Mouse (Mus musculus) midbrain, embryonic 13.5 days (tissue): ENCODE data around the gene Elmo1. TPM values are rescaled to one million over a fixed set of nuclear protein-coding genes. Genes with fewer than 3 reads are reported as not detected.

ENCODE experiments used
- ATAC-seq: fragments of 200-750 bp; cut with Nextera tagmentation; 2 replicates; pipeline ENCODE4 v1.8.0; 2017; ENCODE audit warnings: mild to moderate bottlenecking, moderate TSS enrichment, moderate library complexity
- H3K27ac ChIP-seq: fragments of 300-500 bp; sonication (generic); 2 replicates; pipeline ENCODE4 v1.5.1; 2015; ENCODE audit warnings: inconsistent platforms, mild to moderate bottlenecking, moderate library complexity
- H3K27me3 ChIP-seq: fragments of 300-500 bp; sonication (generic); 2 replicates; pipeline ENCODE4 v1.6.1; 2015; ENCODE audit warnings: mild to moderate bottlenecking, inconsistent platforms
- H3K36me3 ChIP-seq: fragments of 300-500 bp; sonication (generic); 2 replicates; pipeline ENCODE4 v1.6.1; 2015; ENCODE audit warnings: mild to moderate bottlenecking, inconsistent platforms
- H3K4me1 ChIP-seq: fragments of 300-500 bp; sonication (generic); replicated peaks from 2 replicates; pipeline ENCODE4 v1.6.1; 2015; ENCODE audit warnings: inconsistent platforms
- H3K4me2 ChIP-seq: fragments of 300-500 bp; sonication (generic); replicated peaks from 2 replicates; pipeline ENCODE4 v1.6.1; 2015; ENCODE audit warnings: moderate library complexity, mild to moderate bottlenecking, inconsistent platforms
- H3K4me3 ChIP-seq: fragments of 300-500 bp; sonication (generic); replicated peaks from 2 replicates; pipeline ENCODE4 v1.5.1; 2015; ENCODE audit warnings: mild to moderate bottlenecking, inconsistent platforms
- H3K9ac ChIP-seq: fragments of 300-500 bp; sonication (generic); replicated peaks from 2 replicates; pipeline ENCODE4 v1.6.1; 2015; ENCODE audit warnings: mild to moderate bottlenecking, inconsistent platforms
- H3K9me3 ChIP-seq: fragments of 300-500 bp; sonication (generic); 2 replicates; pipeline ENCODE4 v1.6.1; 2016; ENCODE audit warnings: mild to moderate bottlenecking, inconsistent platforms
- WGBS: fragments of 180-500 bp; shearing (Covaris S2); methylation state at CpG from one replicate; pipeline ENCODE4 v1.1.7; 2015; 5-methylcytosine and 5-hydroxymethylcytosine counted together
- polyA plus RNA-seq: library from polyadenylated mRNA; unstranded; fragments of >200 nt; fragmentation: Nextera tagmentation; extraction: Ambion mirVana; gene quantifications from 2 replicates; pipeline ENCODE4 v1.2.1, GENCODE M21; 2015

Elmo1 gene
- polyA plus RNA-seq, 1 experiment from 2014 or later = 36.5 TPM

DNA sequence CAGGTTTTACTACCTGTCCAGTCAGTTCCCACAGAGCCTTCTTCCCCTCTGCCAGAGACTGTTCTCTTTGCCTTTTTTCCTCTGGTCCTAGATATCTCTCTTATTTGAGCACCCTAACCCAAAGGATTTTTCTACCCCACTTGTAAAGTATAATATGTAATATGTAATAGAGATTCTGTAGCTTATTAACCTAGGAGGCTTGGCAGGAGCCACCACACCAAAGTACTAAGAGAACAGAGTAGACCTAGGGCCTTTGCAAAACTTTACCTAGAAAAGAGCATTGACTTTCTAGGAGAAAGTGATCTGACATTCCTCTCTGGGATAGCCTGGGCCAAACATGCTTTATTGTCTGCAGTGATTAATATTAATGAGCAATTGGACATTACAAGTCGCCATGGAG lies 433.3 kb downstream of the Elmo1 start:
- Histone ChIP-seq H3K4me1 (peaks cover 16% of the 10 kb centered on the region; the same call in 1 of the 2 replicates), H3K9me3 (no peaks in the 10 kb centered on the region), H3K4me3 (no peak overlapping the region), H3K9ac (no peak overlapping the region), H3K27ac (no peak overlapping the region), H3K36me3 (no peaks in the 10 kb centered on the region), H3K4me2 (no peak overlapping the region), H3K27me3 (no peaks in the 10 kb centered on the region)
- ATAC-seq = no peak
- WGBS = 66% methylated on average over 1 of the region's 1 CpGs

DNA sequence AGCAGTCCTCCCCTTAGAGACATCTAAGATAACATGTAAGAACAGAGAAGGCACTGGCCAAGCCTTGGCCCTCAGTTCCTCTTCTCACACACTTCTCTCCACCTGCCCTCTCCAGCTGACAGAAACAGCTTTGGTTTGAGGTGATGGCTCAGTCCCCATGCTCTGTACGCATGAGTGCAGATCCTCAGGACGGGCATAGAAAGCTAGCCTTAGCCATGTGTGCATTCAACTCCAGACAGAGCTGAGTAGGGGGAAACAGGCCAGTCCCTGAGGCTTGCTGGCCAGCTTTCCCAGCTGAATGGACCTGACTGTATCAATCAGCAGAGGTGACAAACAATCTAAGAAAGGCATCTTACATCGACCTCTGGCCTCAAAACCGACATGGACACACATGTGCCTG lies 435.4 kb downstream of the Elmo1 start:
- H3K4me2 ChIP-seq = no peak overlapping the region
- H3K4me3 ChIP-seq = no peak overlapping the region
- peaks cover 16% of the 10 kb centered on the region; the same call in 1 of the 2 replicates for H3K4me1 ChIP-seq
- WGBS = 77% methylated on average over 4 of the region's 4 CpGs
- no peak overlapping the region for H3K27ac ChIP-seq
- H3K9me3 ChIP-seq = no peaks in the 10 kb centered on the region
- no peaks in the 10 kb centered on the region for H3K36me3 ChIP-seq
- H3K27me3 ChIP-seq = no peaks in the 10 kb centered on the region
- no peak overlapping the region for H3K9ac ChIP-seq
- ATAC-seq = 0 out of 2 replicates have a peak, but pooled peaks have one; percentile 13

DNA sequence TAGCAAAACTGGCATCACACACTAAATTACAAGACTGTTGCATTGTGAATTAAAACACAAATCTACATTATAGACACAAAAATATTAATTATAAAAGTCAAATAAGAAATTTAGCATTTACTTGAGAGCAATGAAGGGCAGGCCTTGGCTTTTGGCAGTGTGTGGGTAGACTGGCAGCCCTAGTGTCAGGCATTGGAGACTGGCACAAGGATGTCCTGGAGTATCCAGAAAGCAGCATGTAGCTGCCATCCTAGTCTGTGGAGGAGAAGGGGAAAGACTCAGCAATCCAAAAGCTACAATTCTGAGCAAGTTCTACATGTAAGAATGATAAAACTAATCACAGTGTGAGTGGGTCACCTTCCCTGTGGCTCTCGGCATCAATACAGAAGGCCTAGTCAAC lies 446.7 kb downstream of the Elmo1 start:
- H3K9me3 ChIP-seq = no peaks in the 10 kb centered on the region
- no peak overlapping the region for H3K4me2 ChIP-seq
- ATAC-seq = no peak
- no peak overlapping the region for H3K27ac ChIP-seq
- WGBS = 96% methylated on average over 1 of the region's 1 CpGs
- no peaks in the 10 kb centered on the region for H3K27me3 ChIP-seq
- H3K4me3 ChIP-seq = no peak overlapping the region
- H3K36me3 ChIP-seq = no peaks in the 10 kb centered on the region
- no peak overlapping the region for H3K9ac ChIP-seq
- H3K4me1 ChIP-seq = peaks cover 9% of the 10 kb centered on the region; the same call in 1 of the 2 replicates

DNA sequence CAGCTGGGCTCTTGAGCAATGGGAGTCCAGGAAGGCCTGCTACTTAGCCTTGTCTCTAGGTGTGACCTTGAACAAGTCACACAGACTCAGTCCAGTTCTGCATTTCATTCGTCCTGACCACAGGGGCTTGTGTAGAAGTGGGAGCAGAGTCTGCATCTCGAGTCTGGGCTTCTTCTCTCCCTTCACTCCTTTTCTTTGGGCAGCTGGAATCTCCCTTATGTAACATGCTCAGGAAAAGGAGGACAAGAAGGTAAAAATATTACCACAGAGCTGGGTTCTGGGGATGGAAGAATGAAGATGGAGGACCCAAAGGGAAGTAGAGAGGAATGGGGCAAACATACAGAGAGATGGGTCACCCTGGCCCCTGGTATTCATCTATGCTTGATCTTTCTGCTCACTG lies 447.1 kb downstream of the Elmo1 start:
- Histone ChIP-seq H3K9me3 (no peaks in the 10 kb centered on the region), H3K36me3 (no peaks in the 10 kb centered on the region), H3K4me2 (no peak overlapping the region), H3K27me3 (no peaks in the 10 kb centered on the region), H3K4me1 (peaks cover 9% of the 10 kb centered on the region; the same call in 1 of the 2 replicates), H3K27ac (no peak overlapping the region), H3K4me3 (no peak overlapping the region), H3K9ac (no peak overlapping the region)
- WGBS = 89% methylated on average over 2 of the region's 2 CpGs
- ATAC-seq = 0 out of 2 replicates have a peak, but pooled peaks have one; percentile 14

DNA sequence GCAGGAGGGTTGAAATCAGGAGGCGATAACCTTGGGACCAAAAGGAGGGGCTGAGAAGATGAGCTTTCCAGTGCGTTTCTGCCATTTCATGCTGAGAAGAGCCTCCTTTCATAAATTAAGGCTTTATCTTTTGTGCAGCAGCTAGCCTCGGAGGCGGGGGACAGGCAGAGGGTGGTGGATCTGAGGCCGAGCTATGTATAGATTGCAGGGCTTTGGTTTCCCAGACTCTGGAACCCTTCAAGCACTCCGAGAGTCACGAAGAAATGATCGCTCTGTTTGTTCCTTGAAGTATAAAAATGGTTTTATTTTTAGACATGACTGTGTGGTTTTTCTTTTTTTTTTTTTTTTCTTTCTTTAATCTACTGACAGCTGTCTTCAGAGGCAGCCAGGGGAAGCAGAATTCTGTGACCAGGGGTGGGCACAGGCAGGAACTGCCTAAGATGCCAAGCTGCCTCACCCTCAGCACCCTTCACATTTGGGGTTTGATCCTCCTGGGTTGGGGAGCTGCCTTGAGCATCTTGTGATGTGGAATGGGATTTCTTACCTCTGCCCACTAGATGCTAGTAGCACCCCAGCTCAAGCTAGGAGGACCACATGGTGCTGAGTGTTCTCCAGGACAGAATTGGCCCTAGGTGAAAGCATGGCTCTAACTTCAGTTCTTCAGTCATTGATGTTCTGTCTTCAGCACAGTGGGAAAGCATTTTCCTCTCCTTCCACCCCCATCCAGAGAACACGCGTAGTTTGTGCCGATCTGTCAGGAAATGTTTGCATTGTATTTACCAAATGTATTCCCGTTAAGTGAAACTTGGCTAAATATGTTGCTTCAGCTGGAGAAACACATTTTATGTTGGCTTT lies 448.0 kb downstream of the Elmo1 start:
- Histone ChIP-seq H3K9ac (no peak overlapping the region), H3K4me3 (no peak overlapping the region), H3K27me3 (no peaks in the 10 kb centered on the region), H3K27ac (peak overlapping the region; percentile 41), H3K4me2 (no peak overlapping the region), H3K4me1 (peaks cover 9% of the 10 kb centered on the region; the same call in 1 of the 2 replicates), H3K9me3 (no peaks in the 10 kb centered on the region), H3K36me3 (no peaks in the 10 kb centered on the region)
- 67% methylated on average over 12 of the region's 12 CpGs for WGBS
- ATAC-seq = peak; percentile 66; the same call in 1 of the 2 replicates

DNA sequence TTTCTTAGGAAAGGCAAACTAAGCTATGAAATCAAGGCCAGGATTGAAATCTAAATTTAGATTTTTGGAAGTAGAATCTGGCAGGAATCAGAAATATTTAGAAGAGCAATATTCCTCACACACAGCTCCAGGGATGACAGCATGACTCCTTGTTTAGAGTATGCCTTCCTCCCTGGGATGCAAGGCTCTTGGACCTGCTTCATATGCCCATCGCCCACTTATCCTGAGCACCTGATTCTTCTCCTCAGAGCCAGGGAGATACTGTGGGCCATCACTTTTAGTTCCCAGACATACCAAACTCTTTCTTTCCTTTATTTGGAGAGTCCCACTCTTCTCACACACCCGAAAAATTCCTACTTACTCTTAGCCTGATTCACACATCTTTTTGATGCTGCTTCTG lies 449.2 kb downstream of the Elmo1 start:
- Histone ChIP-seq H3K27ac (no peak overlapping the region), H3K36me3 (no peaks in the 10 kb centered on the region), H3K4me2 (no peak overlapping the region), H3K4me3 (no peak overlapping the region), H3K4me1 (peaks cover 9% of the 10 kb centered on the region; the same call in 1 of the 2 replicates), H3K9ac (no peak overlapping the region), H3K9me3 (no peaks in the 10 kb centered on the region), H3K27me3 (no peaks in the 10 kb centered on the region)
- no peak for ATAC-seq
- WGBS = 90% methylated on average over 2 of the region's 2 CpGs

DNA sequence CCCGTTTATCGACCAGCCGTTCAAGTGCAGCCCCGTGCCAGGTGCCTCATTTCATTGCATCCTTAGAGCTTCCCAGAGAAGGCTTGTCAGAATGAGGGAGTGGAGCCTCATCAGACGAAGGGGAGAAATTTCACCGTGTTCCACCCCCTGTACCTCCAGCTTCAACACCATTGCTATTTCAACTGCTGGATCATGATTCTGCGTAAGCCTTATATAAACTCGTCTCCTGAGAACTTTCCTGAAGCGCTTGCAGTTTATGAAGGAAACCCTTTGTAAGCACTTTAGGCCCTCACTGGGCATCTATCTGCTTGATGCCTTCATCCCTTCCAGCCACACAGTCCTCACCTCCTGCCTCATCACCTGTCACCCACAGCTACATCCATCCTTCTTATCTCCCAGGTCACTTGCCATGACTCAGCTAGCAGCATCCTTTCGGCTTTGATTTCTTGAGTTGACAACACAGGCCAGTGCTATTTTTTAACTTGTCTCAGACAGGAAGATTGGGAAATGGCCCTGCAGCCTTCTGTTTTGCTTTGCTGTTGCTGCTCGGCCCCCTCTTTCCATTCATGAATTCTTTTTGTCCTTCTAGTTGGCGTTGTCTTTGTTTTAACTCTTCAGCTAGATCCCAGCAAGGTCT lies 456.3 kb downstream of the Elmo1 start:
- H3K4me1 ChIP-seq = 0 out of 2 replicates have a peak, but pooled peaks cover 3% of the 10 kb centered on the region
- no peak overlapping the region for H3K4me2 ChIP-seq
- no peak for ATAC-seq
- H3K27ac ChIP-seq = no peak overlapping the region
- H3K36me3 ChIP-seq = no peaks in the 10 kb centered on the region
- no peaks in the 10 kb centered on the region for H3K9me3 ChIP-seq
- H3K9ac ChIP-seq = no peak overlapping the region
- no peaks in the 10 kb centered on the region for H3K27me3 ChIP-seq
- H3K4me3 ChIP-seq = no peak overlapping the region
- 88% methylated on average over 12 of the region's 12 CpGs for WGBS

DNA sequence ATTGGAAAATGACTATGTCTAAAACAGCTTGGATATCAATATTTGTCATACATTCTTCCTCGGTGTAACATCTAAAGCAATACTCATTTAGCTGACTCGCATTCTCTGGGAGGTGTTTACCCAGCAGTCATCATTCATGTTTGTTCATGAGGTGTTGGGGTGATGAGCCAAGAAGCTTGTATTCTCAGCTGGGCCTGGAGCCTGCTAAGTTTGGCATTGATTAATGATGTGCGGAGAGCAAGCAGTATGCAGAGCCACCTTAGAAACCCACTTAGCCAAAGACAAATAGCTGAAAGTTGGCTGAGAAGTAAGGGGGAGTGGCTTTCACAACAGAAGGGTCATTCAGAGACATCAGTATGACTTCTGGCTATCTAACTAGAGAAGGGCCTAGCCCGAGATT lies 459.6 kb downstream of the Elmo1 start:
- 88% methylated on average over 4 of the region's 4 CpGs for WGBS
- H3K9ac ChIP-seq = no peak overlapping the region
- ATAC-seq = no peak
- no peak overlapping the region for H3K4me3 ChIP-seq
- no peak overlapping the region for H3K27ac ChIP-seq
- 0 out of 2 replicates have a peak, but pooled peaks cover 3% of the 10 kb centered on the region for H3K4me1 ChIP-seq
- no peaks in the 10 kb centered on the region for H3K36me3 ChIP-seq
- H3K9me3 ChIP-seq = no peaks in the 10 kb centered on the region
- no peaks in the 10 kb centered on the region for H3K27me3 ChIP-seq
- no peak overlapping the region for H3K4me2 ChIP-seq

DNA sequence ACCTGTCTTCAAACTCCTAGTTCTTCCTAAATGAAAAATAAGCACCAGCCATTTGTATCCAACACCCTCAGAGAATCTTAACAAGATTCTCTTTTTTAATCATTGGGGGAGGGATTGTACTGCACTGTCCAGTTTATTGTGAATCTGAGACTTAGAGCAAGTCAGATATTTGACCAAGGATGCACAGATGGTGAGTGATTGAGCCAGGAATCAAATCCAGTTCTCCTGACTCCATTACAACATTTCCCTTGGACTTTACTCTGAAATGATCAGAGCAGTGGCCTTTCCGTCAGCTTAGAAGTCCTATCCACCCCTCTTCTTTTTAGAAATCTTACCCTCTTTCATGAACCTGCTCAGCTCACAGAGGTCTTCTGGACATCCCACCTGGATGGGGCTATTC lies 461.2 kb downstream of the Elmo1 start:
- Histone ChIP-seq H3K27ac (no peak overlapping the region), H3K4me2 (no peak overlapping the region), H3K4me1 (0 out of 2 replicates have a peak, but pooled peaks cover 3% of the 10 kb centered on the region), H3K9me3 (no peaks in the 10 kb centered on the region), H3K36me3 (no peaks in the 10 kb centered on the region), H3K9ac (no peak overlapping the region), H3K27me3 (no peaks in the 10 kb centered on the region), H3K4me3 (no peak overlapping the region)
- no peak for ATAC-seq
- 81% methylated on average over 1 of the region's 1 CpGs for WGBS

DNA sequence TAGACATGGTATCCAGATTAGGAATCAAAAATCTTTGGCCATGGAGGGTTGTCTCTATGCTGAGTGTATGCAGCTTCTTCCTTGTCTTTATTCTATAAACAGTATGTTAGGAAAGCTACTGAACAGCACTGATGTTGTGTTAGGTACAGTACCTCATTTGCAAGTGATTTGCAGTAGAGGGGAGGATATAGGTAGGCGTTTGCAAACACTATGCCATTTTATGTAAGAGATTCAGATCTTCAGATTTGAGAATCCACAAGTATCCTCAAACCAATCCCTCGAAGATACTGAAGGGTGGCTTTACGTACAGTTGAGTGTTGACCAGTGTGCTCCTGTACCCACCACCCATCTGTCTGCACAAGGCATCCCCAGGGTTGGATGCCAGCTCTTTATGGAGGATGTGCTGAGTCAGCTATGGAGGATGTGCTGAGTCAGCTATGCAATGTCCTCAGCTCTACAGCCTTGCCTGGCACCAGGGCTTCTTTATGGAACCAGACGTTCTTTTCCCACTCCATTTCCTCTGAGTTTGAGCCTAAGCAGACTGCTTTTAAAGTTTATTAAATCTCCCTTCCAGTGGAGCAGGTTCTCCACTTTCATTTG lies 465.6 kb downstream of the Elmo1 start:
- H3K4me3 ChIP-seq = no peak overlapping the region
- no peaks in the 10 kb centered on the region for H3K36me3 ChIP-seq
- no peaks in the 10 kb centered on the region for H3K27me3 ChIP-seq
- no peaks in the 10 kb centered on the region for H3K4me1 ChIP-seq
- no peak overlapping the region for H3K4me2 ChIP-seq
- ATAC-seq = no peak
- no peak overlapping the region for H3K9ac ChIP-seq
- H3K27ac ChIP-seq = no peak overlapping the region
- H3K9me3 ChIP-seq = 0 out of 2 replicates have a peak, but pooled peaks cover 3% of the 10 kb centered on the region
- WGBS = 92% methylated on average over 4 of the region's 4 CpGs

DNA sequence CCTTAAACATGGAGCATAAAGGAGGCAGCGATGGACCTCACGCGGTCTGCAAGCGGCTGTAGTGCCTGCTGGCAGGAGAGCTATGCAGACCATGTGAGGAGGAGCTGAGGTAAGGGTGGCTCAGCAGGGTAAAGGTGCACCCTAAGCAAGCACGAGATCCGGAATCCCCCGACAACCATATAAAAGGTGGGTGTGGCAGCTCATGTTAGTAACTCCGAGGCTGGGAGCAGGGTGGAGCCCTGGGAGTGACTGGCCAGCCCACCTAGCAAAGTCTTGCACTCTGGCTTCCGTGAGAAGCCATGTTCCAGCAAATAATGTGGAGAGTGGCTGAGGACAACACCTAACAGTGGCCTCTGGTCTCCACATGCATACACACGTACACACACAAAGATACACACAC lies 466.3 kb downstream of the Elmo1 start:
- Histone ChIP-seq H3K27ac (no peak overlapping the region), H3K9me3 (0 out of 2 replicates have a peak, but pooled peaks cover 3% of the 10 kb centered on the region), H3K4me2 (no peak overlapping the region), H3K36me3 (no peaks in the 10 kb centered on the region), H3K4me3 (no peak overlapping the region), H3K4me1 (no peaks in the 10 kb centered on the region), H3K9ac (no peak overlapping the region), H3K27me3 (no peaks in the 10 kb centered on the region)
- 82% methylated on average over 10 of the region's 10 CpGs for WGBS
- peak; percentile 40; the same call in 1 of the 2 replicates for ATAC-seq

DNA sequence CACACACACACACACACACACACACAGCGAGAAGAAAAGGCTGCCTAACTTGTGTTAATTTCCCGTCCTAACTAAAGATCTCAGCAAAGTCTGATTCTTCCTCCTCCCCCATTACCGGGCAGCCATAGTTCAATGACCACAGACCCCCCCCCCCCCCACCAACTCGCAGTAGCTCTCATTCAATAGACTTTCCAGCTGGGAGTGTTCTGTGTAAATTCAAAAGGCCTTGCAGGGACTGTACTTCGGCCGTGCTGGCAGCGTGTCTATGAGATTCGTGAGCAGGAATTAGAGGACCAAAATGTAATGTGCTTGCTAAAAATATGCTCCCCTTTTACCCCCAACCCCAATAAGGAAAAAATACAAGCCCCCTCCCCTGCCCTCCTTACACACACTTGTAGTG lies 466.8 kb downstream of the Elmo1 start:
- WGBS = 39% methylated on average over 7 of the region's 8 CpGs
- no peaks in the 10 kb centered on the region for H3K27me3 ChIP-seq
- H3K27ac ChIP-seq = no peak overlapping the region
- no peaks in the 10 kb centered on the region for H3K4me1 ChIP-seq
- 0 out of 2 replicates have a peak, but pooled peaks cover 3% of the 10 kb centered on the region for H3K9me3 ChIP-seq
- no peaks in the 10 kb centered on the region for H3K36me3 ChIP-seq
- H3K4me3 ChIP-seq = no peak overlapping the region
- no peak overlapping the region for H3K9ac ChIP-seq
- ATAC-seq = no peak
- no peak overlapping the region for H3K4me2 ChIP-seq
